Mouse (Mus musculus) brain, embryonic 18.5 days (tissue): Measurements from ENCODE around the gene Trap1a.
"Not testable (repeated sequence)": the region's sequence is repeated elsewhere in the genome, so short reads cannot be mapped to it uniquely, and the experiment has no call there.

ENCODE experiments used
- DNase-seq: peaks from one replicate; pipeline ENCODE4 v3.0.0-alpha.2; 2012; ENCODE audit warnings: low read depth, low spot score

Gene Trap1a

DNA sequence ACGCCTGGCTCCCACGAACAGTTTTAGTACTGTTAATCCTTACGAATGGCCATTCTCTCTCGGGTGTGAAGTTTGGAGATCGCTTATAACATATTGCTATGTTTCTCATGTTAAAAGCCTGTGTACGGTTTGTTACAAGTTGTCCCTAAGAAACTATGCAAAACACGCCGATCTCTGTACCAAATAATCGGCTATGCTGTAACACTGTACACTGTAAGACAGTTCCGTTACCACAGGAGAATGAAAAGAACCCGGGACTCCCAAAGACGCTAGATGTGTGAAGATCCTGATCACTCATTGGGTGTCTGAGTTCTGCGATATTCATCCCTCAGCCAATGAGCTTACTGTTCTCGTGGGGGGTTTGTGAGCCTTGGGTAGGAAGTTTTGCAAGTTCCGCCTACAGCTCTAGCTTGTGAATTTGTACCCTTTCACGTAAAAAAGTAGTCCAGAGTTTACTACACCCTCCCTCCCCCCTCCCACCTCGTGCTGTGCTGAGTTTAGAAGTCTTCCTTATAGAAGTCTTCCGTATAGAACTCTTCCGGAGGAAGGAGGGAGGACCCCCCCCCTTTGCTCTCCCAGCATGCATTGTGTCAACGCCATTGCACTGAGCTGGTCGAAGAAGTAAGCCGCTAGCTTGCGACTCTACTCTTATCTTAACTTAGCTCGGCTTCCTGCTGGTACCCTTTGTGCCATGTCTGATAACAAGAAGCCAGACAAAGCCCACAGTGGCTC, at the start of gene Trap1a:
Gene Trap1a, plus strand, starts transcription at position 421 of the 732 bp plus-strand sequence.
- no peak for DNase-seq

GRCm38 (mm10) chrX:139293114-139293513, 40.4 kb upstream of the Trap1a start:
- DNase-seq, result no peak

- no peak for DNase-seq
These were observed 38.2 kb upstream of the Trap1a start for GRCm38 (mm10) chrX:139295325-139295724.

DNA sequence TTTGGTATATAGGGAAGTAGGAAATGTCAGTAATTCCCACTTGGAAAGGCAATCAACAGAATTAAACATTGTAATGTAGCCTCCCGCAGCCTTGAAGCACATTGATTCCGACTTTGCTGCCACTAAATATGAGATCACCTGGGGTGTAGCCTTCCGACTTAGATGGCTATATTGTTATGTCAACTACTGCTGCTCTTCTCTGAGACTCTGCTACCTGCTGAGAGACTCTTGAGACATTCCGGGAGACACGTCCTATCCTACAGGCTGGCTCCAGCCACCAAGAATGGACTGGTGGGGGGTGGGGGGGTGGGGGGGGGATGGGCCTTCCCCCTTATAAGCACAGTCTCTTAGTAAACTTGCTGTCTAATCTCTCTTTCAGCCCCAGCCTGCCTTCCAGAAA, 16.1 kb upstream of the Trap1a start:
- not testable (repeated sequence) for DNase-seq

DNA sequence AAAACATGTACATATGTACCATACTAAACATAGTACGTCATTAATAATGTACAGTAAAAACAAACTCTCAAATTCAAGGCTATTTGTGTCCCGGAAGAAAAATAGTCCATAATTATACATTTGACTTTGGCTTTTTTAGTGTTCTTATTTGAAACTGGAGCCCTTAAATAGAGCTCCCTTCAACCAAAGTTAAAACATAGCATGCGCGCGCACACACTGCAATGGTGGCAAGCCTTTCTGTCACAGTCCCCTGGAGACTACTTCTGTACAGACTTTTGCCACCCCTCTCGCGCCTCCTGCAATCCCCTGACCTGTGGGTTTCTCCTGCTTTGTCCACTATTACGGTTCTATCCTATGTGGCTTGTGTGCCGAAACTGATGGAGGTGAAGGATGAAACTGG, 900 bp upstream of the Trap1a start:
- DNase-seq, result no peak

GRCm38 (mm10) chrX:139334504-139335418, 1.3 kb downstream of the Trap1a start:
- no peak for DNase-seq

DNA sequence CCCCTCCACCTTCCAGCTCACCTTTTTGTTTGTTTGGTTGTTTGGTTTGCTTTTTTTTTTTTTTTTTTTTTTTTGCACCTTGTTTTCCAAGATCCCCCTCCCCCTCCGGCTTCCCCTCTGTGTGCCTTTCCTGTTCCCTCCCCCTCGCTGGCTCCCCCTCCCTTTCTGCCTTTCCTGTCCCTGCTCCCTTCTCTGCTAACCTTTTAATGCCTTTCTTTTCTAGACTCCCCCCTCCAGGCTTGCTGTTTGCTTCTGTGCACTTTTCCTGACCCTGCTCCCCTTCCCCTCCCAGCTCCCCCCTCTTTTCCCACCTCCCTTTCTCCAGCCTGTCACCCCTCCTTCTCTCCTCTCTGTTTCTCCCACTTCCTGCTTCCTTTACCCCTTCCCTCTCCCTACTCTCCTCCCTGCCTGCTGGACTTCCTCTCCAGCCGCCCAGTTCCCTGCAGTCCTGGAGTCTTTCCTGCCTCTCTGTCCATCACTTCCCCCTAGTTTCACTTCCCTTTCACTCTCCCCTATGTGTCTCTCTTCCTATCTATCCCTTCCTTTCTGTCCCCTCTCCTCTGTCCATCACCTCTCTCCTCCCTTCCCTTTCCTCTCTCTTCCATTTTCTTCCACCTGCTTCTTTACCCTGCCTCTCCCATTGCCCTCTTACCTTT, 2.1 kb downstream of the Trap1a start:
- DNase-seq, result no peak

- DNase-seq, result no peak
These were observed 6.1 kb downstream of the Trap1a start for GRCm38 (mm10) chrX:139339553-139339952.

DNA sequence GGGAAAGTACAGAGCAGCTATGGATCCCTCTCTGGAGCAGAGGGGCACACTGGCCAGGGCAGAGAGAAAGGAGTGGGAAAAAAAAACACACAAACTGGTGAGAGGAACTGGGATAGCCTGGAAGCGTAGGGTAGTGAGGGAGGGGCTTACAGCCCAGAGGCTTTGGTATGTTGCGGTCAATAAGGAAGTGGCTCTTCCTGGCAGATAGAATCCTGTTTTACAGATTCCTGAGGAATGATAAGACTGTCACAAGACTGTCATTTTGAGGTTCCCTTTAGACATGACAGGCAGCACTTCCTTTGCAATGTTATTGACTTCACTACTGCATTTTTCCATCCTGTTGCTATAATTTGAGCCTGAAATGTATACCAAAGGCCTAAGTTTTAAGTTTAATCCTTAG, 7.7 kb downstream of the Trap1a start:
- DNase-seq, result no peak

DNA sequence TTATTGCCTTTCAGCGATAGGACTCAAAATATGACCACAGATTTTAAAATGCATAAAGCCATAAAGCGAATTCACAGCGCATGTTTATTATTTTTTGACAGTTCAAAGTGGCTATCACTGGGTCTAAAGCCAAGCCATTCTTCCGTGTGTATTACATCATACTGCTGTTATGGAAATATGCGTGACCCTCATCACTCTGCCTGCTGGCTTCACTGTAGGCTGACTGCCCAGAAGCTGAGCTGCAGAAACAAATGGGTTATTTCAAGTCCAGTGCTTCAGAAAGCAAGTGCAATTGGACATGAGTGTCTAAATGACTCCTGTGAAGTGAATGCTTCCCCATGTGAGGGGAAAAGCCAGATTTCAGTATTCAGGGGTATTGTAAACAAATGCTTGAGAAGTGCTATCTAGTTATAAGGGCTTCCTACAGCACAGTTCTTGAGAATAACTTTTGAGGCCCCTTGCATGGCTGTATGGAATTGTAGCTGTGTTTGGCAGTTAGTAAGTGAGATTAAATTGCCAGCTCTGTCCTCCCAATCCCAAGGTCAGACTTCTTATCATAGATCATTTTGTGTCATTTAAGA, 18.8 kb downstream of the Trap1a start:
- DNase-seq, result no peak

DNA sequence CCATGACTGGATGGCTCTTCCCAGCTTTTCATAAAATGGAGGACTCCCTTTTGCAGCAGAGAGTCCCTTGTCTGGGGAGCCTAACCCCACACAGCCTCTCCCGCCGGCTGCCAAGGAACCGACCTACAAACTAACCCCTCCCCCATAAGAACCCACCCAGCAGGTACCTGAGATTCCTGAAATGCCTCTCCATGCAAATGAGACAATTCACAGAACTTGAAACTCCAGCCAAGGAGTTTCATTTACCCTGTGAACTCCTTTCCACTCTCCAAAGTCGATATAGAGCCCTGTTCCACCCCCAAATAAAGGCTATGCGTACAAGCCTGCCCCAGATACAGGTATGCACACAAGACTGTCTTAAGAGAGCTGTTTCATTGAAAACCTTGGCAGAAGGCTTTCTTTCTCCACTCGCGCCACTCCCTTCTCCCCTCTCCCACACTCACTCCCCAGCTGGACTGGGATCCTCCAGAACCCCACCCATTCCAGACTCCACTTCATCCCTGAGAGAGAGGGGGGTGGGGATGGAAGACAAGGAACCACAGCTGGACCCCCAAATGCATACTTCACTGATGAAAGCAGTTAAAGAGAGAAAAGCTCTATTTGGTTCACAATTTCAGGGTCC, 24.3 kb downstream of the Trap1a start:
- DNase-seq, result no peak

DNA sequence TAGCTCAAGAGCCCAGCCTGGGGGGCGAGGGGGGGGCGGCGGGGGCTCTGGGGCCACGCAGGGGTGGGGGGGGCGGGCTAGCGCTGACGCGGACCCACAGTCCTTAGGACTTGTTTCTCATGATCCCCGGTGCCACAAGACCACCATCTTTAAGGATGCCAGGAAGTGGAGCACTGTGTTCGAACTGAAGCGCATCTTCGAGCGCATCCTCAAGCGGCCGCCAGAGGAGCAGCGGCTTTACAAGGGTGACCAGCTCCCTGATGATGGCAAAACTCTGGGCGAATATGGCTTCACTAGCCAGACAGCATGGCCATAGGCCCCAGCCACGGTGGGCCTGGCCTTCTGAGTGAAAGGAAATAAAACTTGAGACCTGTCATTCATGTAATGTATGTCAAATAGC, 24.9 kb downstream of the Trap1a start:
- no peak for DNase-seq

GRCm38 (mm10) chrX:139366837-139367528, 33.5 kb downstream of the Trap1a start:
- DNase-seq, result no peak

GRCm38 (mm10) chrX:139367529-139367908, 34.0 kb downstream of the Trap1a start:
- no peak for DNase-seq

GRCm38 (mm10) chrX:139369122-139369521, 35.6 kb downstream of the Trap1a start:
- no peak for DNase-seq

- DNase-seq, result no peak
These were observed 39.2 kb downstream of the Trap1a start for GRCm38 (mm10) chrX:139372665-139373064.
